Mouse (Mus musculus): Measurements from ENCODE around the gene Efna3. TPM values are rescaled to one million over a fixed set of nuclear protein-coding genes. Genes with fewer than 3 reads are reported as not detected.

The Efna3 gene
- 13.2 and 15.3 TPM in 2 replicates for polyA plus RNA-seq (2014; fragmentation: Nextera tagmentation; extraction: Ambion mirVana)

DNA sequence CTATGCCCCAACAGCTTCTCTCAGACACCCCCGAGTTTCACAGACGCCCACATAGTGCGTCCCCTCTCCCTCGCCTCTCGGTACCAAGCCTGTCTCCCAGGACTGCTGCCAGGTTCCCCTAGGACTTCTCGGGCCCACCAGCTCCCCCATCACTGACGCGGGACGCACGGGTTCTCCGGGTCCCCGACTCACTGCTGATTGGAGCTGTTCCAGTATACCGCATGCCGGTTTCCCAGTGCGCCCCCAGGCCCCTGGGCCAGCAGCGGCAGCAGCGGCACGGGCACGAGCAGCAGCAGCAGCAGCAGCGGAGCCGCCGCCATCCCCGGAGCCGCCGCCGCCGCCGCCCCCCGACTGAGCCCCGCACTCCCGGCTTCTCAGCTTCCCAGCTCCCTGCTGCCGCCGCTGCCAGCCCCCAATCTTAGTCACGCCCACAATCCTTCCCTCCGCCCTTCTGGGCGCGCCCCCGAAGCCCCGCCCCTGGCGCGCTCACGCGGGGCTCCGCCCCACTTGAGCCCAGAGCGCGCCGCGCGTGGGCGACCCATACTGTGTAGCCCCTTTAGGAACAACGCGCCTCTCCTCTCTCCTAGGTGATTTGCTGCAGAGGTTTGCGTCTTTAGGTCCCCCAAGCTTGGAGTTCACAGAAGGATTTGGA is at the start of gene Efna3:
Gene Efna3 (minus strand): TSS at position 452 of the 652 bp plus-strand sequence.
- Histone ChIP-seq H3K27me3 (replicated peaks; ENCODE audit: control insufficient read depth, insufficient read depth, low read length) (peaks cover 32% of the 10 kb centered on the region), H3K4me1 (replicated peaks; ENCODE audit: control insufficient read depth, insufficient read depth, low read length) (peaks cover 29% of the 10 kb centered on the region), H3K36me3 (ENCODE audit: control insufficient read depth, insufficient read depth, low read length) (no peaks in the 10 kb centered on the region), H3K9me3 (ENCODE audit: control insufficient read depth, low read length) (no peaks in the 10 kb centered on the region), H3K4me2 (ENCODE audit: low read length) (peak within 1 kb of the TSS; percentile 65), H3K4me3 (ENCODE audit: low read depth, low read length) (peak within 1 kb of the TSS; percentile 49), H3K27ac (ENCODE audit: low read depth) (no peak within 1 kb of the TSS), H3K9ac (ENCODE audit: low read length) (peak within 1 kb of the TSS; percentile 48)
- ATAC-seq (replicated peaks; ENCODE audit: low FRiP score, low TSS enrichment, low read depth) (peak; percentile 30; the same call in 1 of the 2 replicates), DNase-seq (ENCODE audit: low spot score) (peak; percentile 88)
- under 1% methylated on average over 53 of the region's 53 CpGs for WGBS

DNA sequence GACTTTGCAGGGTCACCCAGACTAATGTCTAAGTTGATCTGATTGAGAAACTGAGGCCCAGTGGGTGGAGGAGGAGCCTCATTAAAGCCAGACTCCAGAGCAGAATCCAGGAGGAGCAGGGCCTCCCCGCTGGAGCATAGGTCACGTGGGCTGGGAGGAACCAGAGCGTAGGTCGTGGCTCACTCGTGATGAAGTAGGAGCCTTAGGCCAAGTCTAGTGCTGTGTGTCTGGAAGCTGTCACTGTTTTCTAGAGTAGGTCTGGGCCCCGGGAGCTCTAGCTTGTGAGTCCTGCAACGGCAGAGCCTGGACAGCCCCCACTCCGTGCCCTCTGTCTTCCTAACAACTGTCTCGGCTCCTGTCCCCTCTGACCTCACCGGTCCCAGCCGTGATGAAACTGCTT is 44.6 kb upstream of the Efna3 start:
- Histone ChIP-seq H3K9ac (ENCODE audit: low read length) (no peak overlapping the region), H3K4me2 (ENCODE audit: low read length) (no peak overlapping the region), H3K36me3 (ENCODE audit: control insufficient read depth, insufficient read depth, low read length) (no peaks in the 10 kb centered on the region), H3K4me3 (ENCODE audit: low read depth, low read length) (no peak overlapping the region), H3K27me3 (replicated peaks; ENCODE audit: control insufficient read depth, insufficient read depth, low read length) (no peaks in the 10 kb centered on the region), H3K9me3 (ENCODE audit: control insufficient read depth, low read length) (no peaks in the 10 kb centered on the region), H3K27ac (ENCODE audit: low read depth) (no peak overlapping the region), H3K4me1 (replicated peaks; ENCODE audit: control insufficient read depth, insufficient read depth, low read length) (peaks cover 5% of the 10 kb centered on the region; the same call in 1 of the 2 replicates)
- DNase-seq (ENCODE audit: low spot score) (no peak), ATAC-seq (replicated peaks; ENCODE audit: low FRiP score, low TSS enrichment, low read depth) (no peak)
- 37% methylated on average over 11 of the region's 11 CpGs for WGBS

DNA sequence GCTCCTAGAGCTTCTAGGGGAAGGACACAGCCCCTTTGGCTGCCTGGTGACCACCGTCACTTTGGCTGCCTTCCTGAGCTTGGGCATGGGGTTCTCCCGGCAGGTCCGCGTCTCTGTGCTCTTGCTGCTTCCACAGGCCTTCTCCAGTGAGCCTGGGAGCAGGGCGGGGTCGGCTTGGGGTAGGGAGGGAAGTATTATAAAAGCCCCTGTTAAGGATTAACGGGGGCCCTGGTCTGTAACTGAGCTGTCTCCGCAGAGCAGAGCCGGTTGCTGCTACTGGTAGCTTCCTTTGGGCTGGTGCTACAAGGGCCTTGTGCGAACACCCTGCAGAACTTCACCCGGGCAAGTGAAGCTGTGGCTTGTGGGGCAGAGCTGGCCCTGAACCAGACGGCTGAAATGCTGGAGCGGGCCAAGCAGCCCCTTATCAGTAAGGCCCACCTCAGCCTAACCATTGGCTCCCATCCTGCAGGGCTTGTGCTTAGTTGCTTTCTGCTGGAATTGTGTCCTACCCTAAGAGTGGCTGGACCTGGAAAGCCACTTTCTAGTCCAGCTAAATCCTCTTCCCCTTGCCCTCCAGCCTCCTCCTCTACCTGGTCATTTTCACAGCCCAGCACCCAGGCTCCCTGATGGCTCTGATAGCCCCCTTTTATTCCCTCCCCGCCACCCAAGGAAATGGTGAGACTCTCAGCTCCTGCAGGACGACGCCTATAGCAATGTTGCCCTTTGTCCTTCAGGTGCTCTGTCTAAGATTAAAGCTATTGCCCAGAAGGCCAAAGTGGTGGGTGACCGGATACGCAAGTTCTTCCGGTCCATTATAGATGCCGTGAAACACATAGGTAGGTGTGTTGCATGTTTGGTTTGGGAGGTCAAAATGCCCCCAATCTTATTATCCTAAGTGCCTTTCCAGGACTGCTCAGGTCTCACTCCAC is 43.0 kb upstream of the Efna3 start:
- H3K9me3 ChIP-seq (ENCODE audit: control insufficient read depth, low read length), result no peaks in the 10 kb centered on the region
- no peak overlapping the region for H3K4me3 ChIP-seq (ENCODE audit: low read depth, low read length)
- H3K27me3 ChIP-seq (replicated peaks; ENCODE audit: control insufficient read depth, insufficient read depth, low read length), result no peaks in the 10 kb centered on the region
- H3K4me1 ChIP-seq (replicated peaks; ENCODE audit: control insufficient read depth, insufficient read depth, low read length), result peaks cover 5% of the 10 kb centered on the region; the same call in 1 of the 2 replicates
- DNase-seq (ENCODE audit: low spot score) (no peak), ATAC-seq (replicated peaks; ENCODE audit: low FRiP score, low TSS enrichment, low read depth) (0 out of 2 replicates have a peak, but pooled peaks have one; percentile 32)
- no peaks in the 10 kb centered on the region for H3K36me3 ChIP-seq (ENCODE audit: control insufficient read depth, insufficient read depth, low read length)
- no peak overlapping the region for H3K9ac ChIP-seq (ENCODE audit: low read length)
- WGBS, result 64% methylated on average over 20 of the region's 20 CpGs
- H3K27ac ChIP-seq (ENCODE audit: low read depth), result no peak overlapping the region
- H3K4me2 ChIP-seq (ENCODE audit: low read length), result peak overlapping the region; percentile 9; the same call in 1 of the 2 replicates

DNA sequence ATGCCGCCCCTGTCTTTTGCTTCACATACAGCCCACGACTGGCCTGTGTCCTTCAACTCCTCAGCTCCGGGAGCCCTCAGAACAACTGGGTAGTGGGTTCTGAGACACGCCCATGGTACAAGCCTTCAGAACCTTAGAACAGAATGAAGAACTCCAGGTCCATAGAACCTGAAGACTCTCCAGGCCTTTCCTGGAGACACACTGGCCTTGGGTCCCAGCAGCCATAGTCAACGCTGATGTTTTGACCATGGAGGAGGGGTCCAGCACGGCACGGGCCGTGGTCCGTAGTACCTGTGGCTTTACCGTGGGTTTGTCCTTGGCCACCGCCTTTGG is 42.4 kb upstream of the Efna3 start, which contains the start of gene Dcst1:
Gene Dcst1 (minus strand): TSS at position 101 of the 333 bp plus-strand sequence.
- WGBS, result 84% methylated on average over 11 of the region's 11 CpGs
- DNase-seq (ENCODE audit: low spot score) (no peak), ATAC-seq (replicated peaks; ENCODE audit: low FRiP score, low TSS enrichment, low read depth) (no peak)
- no peak within 1 kb of the TSS for H3K4me3 ChIP-seq (ENCODE audit: low read depth, low read length)
- H3K4me1 ChIP-seq (replicated peaks; ENCODE audit: control insufficient read depth, insufficient read depth, low read length), result peaks cover 5% of the 10 kb centered on the region; the same call in 1 of the 2 replicates
- H3K9me3 ChIP-seq (ENCODE audit: control insufficient read depth, low read length), result no peaks in the 10 kb centered on the region
- H3K4me2 ChIP-seq (ENCODE audit: low read length), result peak within 1 kb of the TSS; percentile 9; the same call in 1 of the 2 replicates
- H3K36me3 ChIP-seq (ENCODE audit: control insufficient read depth, insufficient read depth, low read length), result no peaks in the 10 kb centered on the region
- H3K27ac ChIP-seq (ENCODE audit: low read depth), result no peak within 1 kb of the TSS
- H3K27me3 ChIP-seq (replicated peaks; ENCODE audit: control insufficient read depth, insufficient read depth, low read length), result no peaks in the 10 kb centered on the region
- no peak within 1 kb of the TSS for H3K9ac ChIP-seq (ENCODE audit: low read length)

DNA sequence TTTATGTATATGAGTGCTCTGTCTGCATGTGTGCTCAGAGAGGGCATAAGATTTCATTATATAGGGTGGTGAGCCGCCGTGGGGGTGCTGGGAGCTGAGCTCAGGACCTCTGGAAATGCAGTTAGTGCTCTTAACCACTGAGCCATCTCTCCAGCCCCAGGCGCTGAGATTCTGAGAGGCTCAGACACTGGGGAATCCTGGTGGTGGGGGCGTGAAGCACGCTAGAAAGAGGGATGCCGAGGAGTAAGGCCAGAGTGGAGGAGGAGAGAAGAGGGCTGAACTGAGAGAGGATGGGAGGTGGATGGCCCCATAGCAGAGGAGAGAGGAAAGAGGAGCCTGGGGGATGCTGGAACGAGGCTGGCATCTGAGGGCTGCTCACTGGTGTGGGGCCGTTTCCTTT is 41.9 kb upstream of the Efna3 start:
- Histone ChIP-seq H3K4me2 (ENCODE audit: low read length) (no peak overlapping the region), H3K9ac (ENCODE audit: low read length) (no peak overlapping the region), H3K27ac (ENCODE audit: low read depth) (no peak overlapping the region), H3K4me3 (ENCODE audit: low read depth, low read length) (no peak overlapping the region), H3K9me3 (ENCODE audit: control insufficient read depth, low read length) (no peaks in the 10 kb centered on the region), H3K36me3 (ENCODE audit: control insufficient read depth, insufficient read depth, low read length) (no peaks in the 10 kb centered on the region), H3K27me3 (replicated peaks; ENCODE audit: control insufficient read depth, insufficient read depth, low read length) (no peaks in the 10 kb centered on the region), H3K4me1 (replicated peaks; ENCODE audit: control insufficient read depth, insufficient read depth, low read length) (peaks cover 5% of the 10 kb centered on the region; the same call in 1 of the 2 replicates)
- 66% methylated on average over 8 of the region's 8 CpGs for WGBS
- no peak for DNase-seq (ENCODE audit: low spot score)
- no peak for ATAC-seq (replicated peaks; ENCODE audit: low FRiP score, low TSS enrichment, low read depth)

DNA sequence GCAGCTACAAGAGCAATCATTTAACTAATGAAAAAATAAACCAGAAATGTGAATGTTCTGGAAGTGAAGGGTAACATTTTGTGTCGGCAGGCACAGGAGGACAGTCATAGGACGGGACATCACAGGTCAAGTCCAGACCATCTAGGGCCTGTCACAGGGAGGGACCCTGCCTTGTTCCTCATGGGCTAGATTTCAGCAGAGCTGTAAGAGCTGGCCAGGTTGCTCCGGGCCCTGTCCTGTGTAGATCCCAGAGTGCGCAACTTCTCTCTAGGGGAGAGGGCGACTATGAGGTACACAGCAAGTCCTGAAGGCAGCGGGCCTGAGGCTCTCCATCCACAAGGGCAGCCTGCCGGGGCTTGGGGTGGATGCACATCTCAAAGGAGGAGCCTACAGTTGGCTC is 38.9 kb upstream of the Efna3 start, which contains the start of gene Dcst2:
Gene Dcst2 (plus strand): TSS at position 301 of the 400 bp plus-strand sequence.
- Histone ChIP-seq H3K27ac (ENCODE audit: low read depth) (no peak within 1 kb of the TSS), H3K9me3 (ENCODE audit: control insufficient read depth, low read length) (no peaks in the 10 kb centered on the region), H3K4me1 (replicated peaks; ENCODE audit: control insufficient read depth, insufficient read depth, low read length) (no peaks in the 10 kb centered on the region; the same call in 1 of the 2 replicates), H3K4me2 (ENCODE audit: low read length) (no peak within 1 kb of the TSS), H3K4me3 (ENCODE audit: low read depth, low read length) (no peak within 1 kb of the TSS), H3K27me3 (replicated peaks; ENCODE audit: control insufficient read depth, insufficient read depth, low read length) (no peaks in the 10 kb centered on the region), H3K36me3 (ENCODE audit: control insufficient read depth, insufficient read depth, low read length) (no peaks in the 10 kb centered on the region), H3K9ac (ENCODE audit: low read length) (no peak within 1 kb of the TSS)
- ATAC-seq (replicated peaks; ENCODE audit: low FRiP score, low TSS enrichment, low read depth), result no peak
- WGBS, result 80% methylated on average over 7 of the region's 7 CpGs
- DNase-seq (ENCODE audit: low spot score), result no peak

DNA sequence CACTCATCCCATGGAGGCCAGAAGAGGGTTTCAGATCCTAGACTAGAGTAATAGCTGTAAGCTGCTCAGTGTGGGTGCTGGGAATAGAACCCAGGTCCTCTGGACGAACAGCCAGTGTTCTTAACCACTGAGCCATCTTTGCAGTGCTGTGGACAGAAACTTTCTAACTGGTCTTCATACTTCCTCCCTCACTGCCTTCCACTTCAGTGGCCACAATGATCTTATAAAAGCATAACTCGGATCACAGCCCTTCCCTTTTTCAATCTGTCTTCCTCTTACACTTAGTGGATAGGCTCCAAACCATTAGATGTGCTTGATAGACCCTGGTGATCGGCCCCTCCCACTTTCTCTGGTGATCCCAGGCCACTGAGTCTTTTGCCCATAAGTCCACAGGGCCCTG is 37.5 kb upstream of the Efna3 start:
- DNase-seq (ENCODE audit: low spot score) (no peak), ATAC-seq (replicated peaks; ENCODE audit: low FRiP score, low TSS enrichment, low read depth) (no peak)
- 79% methylated on average over 3 of the region's 3 CpGs for WGBS

DNA sequence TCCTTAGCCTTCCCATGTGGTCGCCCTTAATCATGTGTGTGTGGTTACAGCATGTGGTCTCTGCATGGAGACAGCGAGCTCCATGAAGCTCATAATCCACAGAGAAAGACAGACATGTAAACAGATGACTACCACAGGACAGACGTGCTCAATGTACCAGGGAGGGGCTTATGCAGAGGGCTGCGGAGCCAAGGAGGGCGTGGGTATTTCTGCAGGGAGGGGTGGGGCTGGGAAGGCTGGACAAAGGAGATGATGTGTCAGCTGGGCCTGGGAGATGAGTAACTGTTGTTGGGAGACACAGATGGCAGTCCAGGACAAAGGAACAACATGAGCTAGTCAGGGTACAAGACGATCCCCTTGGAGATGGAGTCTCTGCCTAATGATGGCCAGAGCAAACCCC is 36.9 kb upstream of the Efna3 start:
- ATAC-seq (replicated peaks; ENCODE audit: low FRiP score, low TSS enrichment, low read depth), result no peak
- 53% methylated on average over 6 of the region's 6 CpGs for WGBS

More for the DNA sequence above, 37.5 kb upstream of the Efna3 start:
- no peak overlapping the region for H3K4me2 ChIP-seq (ENCODE audit: low read length)
- H3K4me3 ChIP-seq (ENCODE audit: low read depth, low read length), result no peak overlapping the region
- no peaks in the 10 kb centered on the region for H3K36me3 ChIP-seq (ENCODE audit: control insufficient read depth, insufficient read depth, low read length)
- no peaks in the 10 kb centered on the region; the same call in 1 of the 2 replicates for H3K4me1 ChIP-seq (replicated peaks; ENCODE audit: control insufficient read depth, insufficient read depth, low read length)
- H3K27me3 ChIP-seq (replicated peaks; ENCODE audit: control insufficient read depth, insufficient read depth, low read length), result no peaks in the 10 kb centered on the region
- no peak overlapping the region for H3K9ac ChIP-seq (ENCODE audit: low read length)
- no peaks in the 10 kb centered on the region for H3K9me3 ChIP-seq (ENCODE audit: control insufficient read depth, low read length)
- no peak overlapping the region for H3K27ac ChIP-seq (ENCODE audit: low read depth)

More for the DNA sequence above, 36.9 kb upstream of the Efna3 start:
- H3K27me3 ChIP-seq (replicated peaks; ENCODE audit: control insufficient read depth, insufficient read depth, low read length), result no peaks in the 10 kb centered on the region
- no peak overlapping the region for H3K4me3 ChIP-seq (ENCODE audit: low read depth, low read length)
- no peaks in the 10 kb centered on the region; the same call in 1 of the 2 replicates for H3K4me1 ChIP-seq (replicated peaks; ENCODE audit: control insufficient read depth, insufficient read depth, low read length)
- H3K4me2 ChIP-seq (ENCODE audit: low read length), result no peak overlapping the region
- no peak overlapping the region for H3K27ac ChIP-seq (ENCODE audit: low read depth)
- no peak for DNase-seq (ENCODE audit: low spot score)
- no peaks in the 10 kb centered on the region for H3K9me3 ChIP-seq (ENCODE audit: control insufficient read depth, low read length)
- H3K36me3 ChIP-seq (ENCODE audit: control insufficient read depth, insufficient read depth, low read length), result no peaks in the 10 kb centered on the region
- no peak overlapping the region for H3K9ac ChIP-seq (ENCODE audit: low read length)
